Mouse (Mus musculus) thymus, adult 18-20 months (tissue): ENCODE results near the gene Tnni2.
"Not testable (repeated sequence)": the region's sequence is repeated elsewhere in the genome, so short reads cannot be mapped to it uniquely, and the experiment has no call there.

Experiments used
- DNase-seq, 2 experiments: peaks; one replicate each; pipeline ENCODE4 v3.0.0; 2022; ENCODE audit warnings: mixed read lengths in 2 of 2

The Tnni2 gene

GRCm38 (mm10) chr7:142441585-142441984, at the start of gene Tnni2:
Gene Tnni2 (plus strand): TSS chr7:142441808.
- DNase-seq, result no peak

DNA sequence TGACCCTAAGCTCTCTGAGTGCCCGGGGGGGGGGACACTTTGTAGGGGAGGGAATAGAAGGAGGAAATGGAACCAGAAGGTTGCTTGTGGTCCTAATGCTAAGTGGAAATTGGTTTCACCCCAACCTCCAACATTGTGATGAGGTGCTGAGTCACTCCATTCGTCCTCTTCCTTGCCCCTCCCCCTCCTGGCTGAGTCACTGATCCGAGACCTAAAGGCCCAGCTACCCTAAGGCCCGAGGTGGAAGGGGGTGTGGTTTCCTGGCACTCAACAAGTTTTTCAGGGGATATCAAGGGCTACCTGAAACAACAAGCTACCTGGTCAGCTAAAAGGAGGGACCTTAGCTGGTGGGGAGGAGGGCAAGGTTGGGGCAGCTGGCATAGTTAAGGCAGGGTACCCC, 48.4 kb upstream of the Tnni2 start:
- DNase-seq, result no peak

- DNase-seq, result no peak
These were observed 47.1 kb upstream of the Tnni2 start for GRCm38 (mm10) chr7:142394261-142395190.

DNA sequence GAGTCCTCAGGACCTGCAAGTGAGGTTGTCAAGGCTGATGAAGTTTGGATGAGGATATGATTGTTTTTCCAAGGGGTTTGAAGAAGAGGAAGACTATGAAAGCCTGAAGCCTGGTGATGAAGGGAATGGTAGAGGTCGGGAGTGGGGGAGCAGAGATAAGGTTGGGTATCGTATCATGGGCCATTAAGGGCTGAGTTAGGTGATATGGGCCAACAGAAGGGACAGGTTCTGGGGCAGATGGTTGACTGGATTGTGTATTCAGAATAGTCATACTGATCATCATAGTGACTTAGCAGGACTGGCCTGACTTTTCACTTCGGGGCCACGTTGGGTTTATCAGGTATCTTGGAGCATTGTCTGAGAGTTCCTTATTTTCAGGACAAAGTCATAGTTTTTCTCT, 46.1 kb upstream of the Tnni2 start:
- no peak for DNase-seq

DNA sequence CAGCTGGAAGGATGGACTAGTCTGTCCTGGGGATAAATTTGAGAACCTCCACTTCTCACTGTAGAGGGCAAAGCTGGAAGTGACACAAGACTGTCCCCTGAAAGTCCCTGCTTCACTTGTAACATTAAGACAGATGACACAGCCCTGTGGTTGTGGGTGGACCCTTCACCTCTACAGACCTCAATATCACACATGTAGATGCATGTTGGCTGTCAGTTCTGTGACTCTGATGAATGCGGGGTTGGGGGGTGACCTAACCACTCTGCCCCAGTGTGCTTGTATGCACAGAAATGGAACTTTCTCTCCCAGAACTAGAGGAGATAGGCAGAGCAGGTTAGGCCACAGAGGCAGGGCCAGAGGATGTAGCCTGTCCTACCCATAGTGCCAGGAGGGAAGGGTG, 45.0 kb upstream of the Tnni2 start:
- DNase-seq, result no peak

GRCm38 (mm10) chr7:142398052-142398451, 43.6 kb upstream of the Tnni2 start:
- DNase-seq, result no peak

DNA sequence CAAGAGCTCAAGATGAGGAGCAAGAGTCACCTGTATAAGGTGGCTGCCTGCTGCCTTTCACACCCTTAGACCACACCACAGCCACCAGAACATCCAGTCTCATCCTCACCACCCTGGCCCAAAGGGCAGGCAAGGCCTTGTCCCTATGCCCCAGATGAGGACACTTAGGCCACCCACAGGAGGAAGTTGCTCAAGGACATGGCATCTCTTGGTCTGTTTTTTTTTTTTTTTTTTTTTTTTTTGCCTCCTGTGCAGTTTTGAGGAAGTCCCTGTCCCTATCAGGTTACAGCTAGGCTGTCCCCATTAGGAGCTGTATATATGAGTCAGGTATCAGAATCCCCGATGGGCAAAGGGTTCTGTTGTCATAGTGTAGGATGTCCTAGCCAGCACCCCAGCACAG, 42.4 kb upstream of the Tnni2 start:
- DNase-seq, result no peak

GRCm38 (mm10) chr7:142400112-142400749, 41.4 kb upstream of the Tnni2 start:
- DNase-seq, result no peak

DNA sequence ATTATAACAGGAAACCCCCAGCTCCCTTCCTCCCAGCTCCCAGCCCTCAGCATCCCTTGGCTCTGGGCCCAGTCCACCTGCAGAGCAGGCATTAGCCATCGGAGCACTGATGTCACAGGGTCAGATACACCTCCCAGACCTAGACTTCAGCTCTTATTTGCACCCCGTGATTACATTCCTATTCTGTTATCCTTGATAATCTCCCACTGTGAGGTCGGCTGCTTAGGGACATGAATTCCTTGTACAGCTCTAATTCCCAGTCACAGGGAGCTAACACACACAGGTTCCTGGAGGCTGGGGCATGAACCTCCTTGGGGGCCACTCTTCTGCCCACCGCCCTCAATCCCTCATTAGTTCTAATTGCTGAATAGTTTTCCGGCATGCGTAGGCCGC, 40.9 kb upstream of the Tnni2 start:
- DNase-seq, result no peak

DNA sequence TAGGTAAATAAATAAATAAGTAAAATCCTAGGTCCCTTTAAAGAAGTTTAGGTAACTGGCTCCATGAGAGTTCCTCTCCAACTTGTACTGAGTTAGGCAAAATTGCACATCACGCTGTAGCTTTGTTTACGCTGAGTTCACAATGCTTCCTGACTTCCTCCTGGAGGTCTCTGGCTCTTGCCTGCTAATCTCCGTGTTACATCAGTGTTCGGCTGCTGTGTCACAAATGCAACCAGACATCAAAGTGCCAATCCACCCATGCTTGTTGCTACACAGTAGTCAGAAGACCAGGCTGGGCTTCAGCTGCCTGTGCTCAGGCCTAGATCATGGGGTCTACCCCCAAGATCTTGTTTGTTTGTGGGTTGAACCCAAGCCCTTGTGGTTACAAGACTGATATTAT, 38.0 kb upstream of the Tnni2 start:
- DNase-seq, result peak in 1 of 2 experiments; percentile 34

GRCm38 (mm10) chr7:142405134-142405533, 36.5 kb upstream of the Tnni2 start:
- DNase-seq, result not testable (repeated sequence)

DNA sequence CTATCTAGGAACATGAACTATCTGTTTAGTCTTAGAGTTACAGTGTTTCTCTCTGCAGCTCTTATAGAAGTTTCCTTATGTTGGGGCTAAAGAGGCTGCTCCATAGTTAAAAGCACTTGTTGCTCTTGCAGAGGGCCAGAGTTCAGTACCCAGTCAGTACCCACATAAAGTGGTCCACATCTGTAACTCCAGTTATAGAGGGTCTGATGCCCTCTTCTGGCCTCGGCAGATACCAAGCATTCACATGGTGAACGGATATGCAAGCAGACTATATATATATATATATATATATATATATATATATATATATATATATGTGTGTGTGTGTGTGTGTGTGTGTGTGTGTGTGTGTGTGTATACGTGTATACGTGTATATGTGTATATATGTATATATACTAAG, 33.7 kb upstream of the Tnni2 start:
- no peak for DNase-seq

DNA sequence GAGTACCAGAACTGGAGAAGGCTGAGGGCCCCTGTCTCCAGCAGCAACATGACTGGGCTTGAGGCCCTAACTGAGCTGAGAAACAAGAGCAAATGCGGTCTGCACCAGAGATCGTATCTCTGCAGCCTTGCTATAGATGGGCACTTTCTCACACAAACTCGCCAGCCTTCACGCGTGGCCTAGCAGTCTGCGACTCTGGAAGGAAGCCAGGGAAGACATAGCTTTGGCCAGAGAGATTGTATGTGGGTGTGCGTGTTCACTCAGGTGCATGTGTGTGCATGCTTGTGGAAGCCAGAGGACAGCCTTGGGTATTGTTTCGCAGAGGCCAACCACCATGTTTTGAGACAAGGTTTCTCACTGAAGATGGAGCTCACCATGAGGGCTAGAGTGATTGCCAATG, 32.9 kb upstream of the Tnni2 start:
- no peak for DNase-seq

GRCm38 (mm10) chr7:142409603-142410002, 32.0 kb upstream of the Tnni2 start:
- no peak for DNase-seq

DNA sequence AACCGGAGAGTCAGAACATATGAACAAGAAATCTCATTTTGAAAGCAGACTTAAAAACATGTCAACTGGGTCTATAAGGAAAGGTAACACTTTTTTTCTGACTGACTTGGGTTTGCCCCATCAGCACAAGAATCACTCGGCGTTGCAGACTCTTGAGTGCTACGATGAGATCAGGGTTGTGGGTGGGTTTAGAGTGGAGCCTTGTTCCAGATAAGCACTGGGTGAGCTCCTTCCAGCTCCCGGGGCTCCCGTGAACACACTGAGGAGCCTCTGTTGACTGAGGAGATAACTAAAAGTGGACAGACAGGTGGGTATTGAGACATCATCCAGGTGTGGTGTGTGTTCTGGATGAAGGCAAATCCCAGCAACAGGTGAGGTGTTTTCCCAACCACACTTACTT, 28.3 kb upstream of the Tnni2 start:
- no peak for DNase-seq

- no peak for DNase-seq
These were observed 26.3 kb upstream of the Tnni2 start for GRCm38 (mm10) chr7:142415314-142415713.

DNA sequence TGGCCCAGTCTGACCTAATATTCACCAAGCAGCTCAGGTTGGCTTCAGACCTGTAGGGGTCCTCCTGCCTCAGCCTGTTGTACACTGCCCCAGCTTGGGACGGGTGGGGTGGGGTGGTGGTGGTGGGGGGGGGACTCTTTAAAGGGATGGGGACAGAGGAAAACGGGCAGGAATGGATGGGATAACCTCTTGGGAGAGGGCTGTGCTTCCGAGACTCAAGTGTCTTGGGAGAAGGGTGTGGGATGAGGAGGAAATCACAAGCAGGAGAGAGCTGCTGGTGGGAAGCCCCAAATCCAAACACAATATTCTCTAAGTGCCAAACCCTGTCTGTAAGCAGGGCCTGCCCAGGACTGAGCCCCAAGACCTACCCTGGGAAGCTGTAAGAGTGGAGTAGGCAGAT, 25.4 kb upstream of the Tnni2 start:
- DNase-seq, result no peak

DNA sequence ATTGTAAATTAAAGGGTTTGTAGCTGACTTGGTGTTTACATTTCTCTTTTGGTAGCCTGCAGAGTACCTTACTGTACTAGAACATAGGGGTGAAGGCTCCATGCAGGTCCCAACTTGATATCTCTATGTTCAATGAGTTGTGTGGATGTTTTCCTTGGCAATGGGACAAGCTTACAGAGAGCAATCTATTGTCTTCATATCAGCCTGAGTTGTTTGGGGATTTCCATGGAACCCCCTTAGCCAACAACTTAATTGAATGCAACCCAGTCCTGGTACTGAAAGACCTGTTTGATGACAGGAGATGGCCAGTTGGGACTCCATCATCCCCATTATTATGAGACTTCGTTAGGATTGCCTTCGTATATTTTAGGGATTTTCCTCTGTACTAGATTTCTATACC, 23.6 kb upstream of the Tnni2 start:
- DNase-seq, result no peak

GRCm38 (mm10) chr7:142418679-142419078, 22.9 kb upstream of the Tnni2 start:
- no peak for DNase-seq

GRCm38 (mm10) chr7:142419887-142420286, 21.7 kb upstream of the Tnni2 start:
- no peak for DNase-seq

DNA sequence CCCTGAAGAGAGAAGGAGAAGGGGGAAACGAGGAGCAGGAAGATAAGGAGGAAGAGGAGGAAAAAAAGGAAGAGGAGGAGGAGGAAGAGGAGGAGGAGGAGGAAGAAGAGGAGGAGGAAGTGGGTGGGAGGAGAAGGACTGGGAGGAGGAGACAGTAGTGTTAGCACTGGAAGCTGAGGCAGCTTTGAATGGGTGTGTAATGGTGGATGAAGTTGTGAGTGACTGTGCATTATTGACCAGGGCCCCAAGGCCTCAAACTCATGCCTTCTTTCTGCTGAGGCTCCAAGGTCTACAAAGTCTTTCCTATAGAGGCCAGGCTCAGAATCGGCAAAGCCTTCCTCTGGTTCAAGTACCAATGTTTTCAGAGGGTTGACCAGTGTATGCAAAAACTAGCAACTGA, 19.8 kb upstream of the Tnni2 start:
- no peak for DNase-seq

DNA sequence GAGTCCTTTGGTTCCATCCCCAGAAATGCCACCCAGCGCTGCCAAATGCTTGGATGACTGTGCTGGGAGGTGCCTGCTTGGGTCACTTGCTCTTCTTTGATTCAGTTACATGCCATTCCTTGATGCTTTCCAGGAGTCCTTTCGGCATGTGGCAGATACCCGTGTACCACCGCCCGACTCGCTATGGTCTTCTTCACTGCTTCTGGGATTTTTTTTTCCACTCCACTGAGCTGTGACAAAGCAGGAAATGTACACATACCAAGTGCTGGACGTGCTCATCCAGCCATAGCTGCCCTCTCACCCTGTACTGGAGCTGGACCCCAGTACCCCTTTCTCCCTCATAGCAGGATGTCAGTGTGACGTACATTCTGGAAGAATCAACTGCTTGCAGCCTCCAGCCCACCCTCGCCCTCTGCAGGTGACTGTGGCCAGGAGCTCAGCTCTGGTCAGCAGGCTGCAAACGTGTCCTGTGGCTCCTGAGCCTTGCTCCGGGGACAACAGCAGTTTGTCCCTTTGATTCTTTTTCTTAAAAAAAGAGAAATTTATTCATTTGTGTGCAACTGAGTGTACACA, 15.9 kb upstream of the Tnni2 start:
- DNase-seq, result no peak

- no peak for DNase-seq
These were observed 13.4 kb upstream of the Tnni2 start for GRCm38 (mm10) chr7:142428213-142428612.

- no peak for DNase-seq
These were observed 11.4 kb upstream of the Tnni2 start for GRCm38 (mm10) chr7:142430160-142430678.
